Mouse (Mus musculus): ENCODE data around the gene Cldn14. TPM values are rescaled to one million over a fixed set of nuclear protein-coding genes. Genes with fewer than 3 reads are reported as not detected.
A peak's percentile ranks its signal among the peaks of the same experiment; 100 is the strongest.

Cldn14 gene
- total RNA-seq, 1 experiment, result 0.36 TPM

DNA sequence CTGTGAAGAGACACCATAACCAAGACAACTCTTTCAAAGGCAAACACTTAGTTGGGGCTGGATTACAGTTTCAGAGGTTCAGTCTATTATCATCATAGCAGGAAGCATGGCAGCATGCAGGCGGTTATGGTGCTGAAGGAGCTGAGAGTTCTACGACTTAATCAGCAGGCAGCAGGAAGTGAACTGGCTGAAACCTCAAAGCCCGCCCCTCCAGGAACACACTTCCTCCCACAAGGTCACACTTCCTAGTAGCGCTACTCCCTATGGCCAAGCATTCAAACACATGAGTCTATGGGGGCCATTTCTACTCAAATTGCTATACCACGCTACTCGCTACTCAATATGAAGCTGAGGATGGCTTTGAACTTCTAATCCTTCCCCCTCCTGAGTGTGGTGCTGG, 31.1 kb downstream of the Cldn14 start:
- in situ Hi-C loops (cut with MboI; ENCODE audit: low sequenced_read_pairs in 2 of 2, unreplicated experiment in 2 of 2), result no loop called here
- no peak for DNase-seq (ENCODE audit: low read depth, low spot score)
- no peak for TF ChIP-seq ZNF384 (IDR thresholded peaks at IDR 0.05; ENCODE audit: low read depth, low read length)
- no peak for TF ChIP-seq ZC3H11A (IDR thresholded peaks at IDR 0.05; ENCODE audit: borderline replicate concordance, low read depth, low read length)
- TF ChIP-seq MAFK (IDR thresholded peaks at IDR 0.05; ENCODE audit: insufficient read depth, low read depth, low read length), result no peak
- no peak for TF ChIP-seq HCFC1 (IDR thresholded peaks at IDR 0.05; ENCODE audit: borderline replicate concordance, insufficient read depth, low read length)
- Histone ChIP-seq H3K4me3 (ENCODE audit: insufficient read depth in 1 of 2, low read depth in 1 of 2, low read length in 2 of 2, poor library complexity in 1 of 2, severe bottlenecking in 1 of 2) (no peak overlapping the region), H3K9ac (ENCODE audit: insufficient read depth, low read depth, low read length, poor library complexity, severe bottlenecking) (no peak overlapping the region), H3K36me3 (ENCODE audit: control insufficient read depth, insufficient read depth, low read length, poor library complexity, severe bottlenecking) (no peaks in the 10 kb centered on the region), H3K27ac (ENCODE audit: insufficient read depth, low read depth, low read length, poor library complexity, severe bottlenecking) (no peak overlapping the region), H3K9me3 (ENCODE audit: control insufficient read depth, insufficient read depth, low read depth, low read length) (no peaks in the 10 kb centered on the region), H3K4me1 (ENCODE audit: control insufficient read depth in 2 of 2, insufficient read depth in 2 of 2, low read length in 2 of 2, poor library complexity in 1 of 2) (peaks cover 0 to 18% of the 10 kb centered on the region in 2 experiments; a peak in 3 of 4 replicates)

DNA sequence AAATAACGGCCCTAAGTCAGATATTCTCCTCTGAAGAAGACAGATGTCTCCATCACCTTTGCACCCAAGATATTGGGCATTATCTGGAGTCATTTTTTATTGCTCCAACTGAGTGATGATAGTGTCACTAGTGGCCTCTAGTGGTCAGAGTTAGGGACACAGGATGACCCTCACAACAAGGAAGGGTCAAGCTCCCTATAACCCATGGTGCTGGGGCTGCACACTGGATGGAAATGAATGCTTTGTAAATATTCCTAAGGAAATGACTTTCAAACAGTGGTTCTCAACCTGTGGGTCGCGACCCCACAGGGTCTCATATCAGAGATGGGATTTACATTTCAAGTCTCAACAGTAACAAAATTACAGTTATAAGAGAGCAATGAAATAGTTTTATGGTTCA, 31.7 kb downstream of the Cldn14 start:
- no peak overlapping the region for H3K9ac ChIP-seq (ENCODE audit: insufficient read depth, low read depth, low read length, poor library complexity, severe bottlenecking)
- in situ Hi-C loops (cut with MboI; ENCODE audit: low sequenced_read_pairs in 2 of 2, unreplicated experiment in 2 of 2), result no loop called here
- H3K36me3 ChIP-seq (ENCODE audit: control insufficient read depth, insufficient read depth, low read length, poor library complexity, severe bottlenecking), result no peaks in the 10 kb centered on the region
- no peak overlapping the region for H3K27ac ChIP-seq (ENCODE audit: insufficient read depth, low read depth, low read length, poor library complexity, severe bottlenecking)
- no peak overlapping the region for H3K4me3 ChIP-seq (ENCODE audit: insufficient read depth in 1 of 2, low read depth in 1 of 2, low read length in 2 of 2, poor library complexity in 1 of 2, severe bottlenecking in 1 of 2)
- TF ChIP-seq CHD2 (IDR thresholded peaks at IDR 0.05; ENCODE audit: low read depth, low read length) (peak; percentile 87), ZNF384 (IDR thresholded peaks at IDR 0.05; ENCODE audit: low read depth, low read length) (no peak)
- DNase-seq (ENCODE audit: low read depth, low spot score), result no peak
- H3K9me3 ChIP-seq (ENCODE audit: control insufficient read depth, insufficient read depth, low read depth, low read length), result no peaks in the 10 kb centered on the region
- peaks cover 0 to 15% of the 10 kb centered on the region in 2 experiments; a peak in 3 of 4 replicates for H3K4me1 ChIP-seq (ENCODE audit: control insufficient read depth in 2 of 2, insufficient read depth in 2 of 2, low read length in 2 of 2, poor library complexity in 1 of 2)

DNA sequence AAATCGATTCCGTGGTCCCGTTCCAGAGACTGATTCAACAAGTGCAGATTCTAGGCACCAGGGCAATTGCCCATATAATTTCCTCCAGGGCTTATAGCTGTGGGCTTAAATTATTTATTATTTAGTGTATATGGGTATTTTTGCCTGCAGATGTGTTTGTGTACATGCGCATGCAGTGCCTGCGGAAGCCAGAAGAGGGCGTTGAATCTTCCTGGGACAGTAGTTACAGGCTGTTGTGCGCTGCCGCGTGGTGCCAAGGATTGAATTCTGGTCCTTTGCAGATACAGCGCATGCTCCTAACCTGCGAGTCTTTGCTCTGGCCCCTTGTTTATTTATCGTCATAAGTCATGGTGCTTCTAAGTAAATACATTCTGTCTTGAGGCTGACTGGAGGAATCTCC, 33.2 kb downstream of the Cldn14 start:
- no peak for TF ChIP-seq ZC3H11A (IDR thresholded peaks at IDR 0.05; ENCODE audit: borderline replicate concordance, low read depth, low read length)
- TF ChIP-seq ZNF384 (IDR thresholded peaks at IDR 0.05; ENCODE audit: low read depth, low read length), result no peak
- TF ChIP-seq HCFC1 (IDR thresholded peaks at IDR 0.05; ENCODE audit: borderline replicate concordance, insufficient read depth, low read length), result no peak
- TF ChIP-seq CHD2 (IDR thresholded peaks at IDR 0.05; ENCODE audit: low read depth, low read length), result no peak
- no peak for TF ChIP-seq MAFK (IDR thresholded peaks at IDR 0.05; ENCODE audit: insufficient read depth, low read depth, low read length)
- in situ Hi-C loops (cut with MboI; ENCODE audit: low sequenced_read_pairs in 2 of 2, unreplicated experiment in 2 of 2), result no loop called here
- peak overlapping the region; percentile 66 to 67 for H3K4me3 ChIP-seq (ENCODE audit: insufficient read depth in 1 of 2, low read depth in 1 of 2, low read length in 2 of 2, poor library complexity in 1 of 2, severe bottlenecking in 1 of 2)

DNA sequence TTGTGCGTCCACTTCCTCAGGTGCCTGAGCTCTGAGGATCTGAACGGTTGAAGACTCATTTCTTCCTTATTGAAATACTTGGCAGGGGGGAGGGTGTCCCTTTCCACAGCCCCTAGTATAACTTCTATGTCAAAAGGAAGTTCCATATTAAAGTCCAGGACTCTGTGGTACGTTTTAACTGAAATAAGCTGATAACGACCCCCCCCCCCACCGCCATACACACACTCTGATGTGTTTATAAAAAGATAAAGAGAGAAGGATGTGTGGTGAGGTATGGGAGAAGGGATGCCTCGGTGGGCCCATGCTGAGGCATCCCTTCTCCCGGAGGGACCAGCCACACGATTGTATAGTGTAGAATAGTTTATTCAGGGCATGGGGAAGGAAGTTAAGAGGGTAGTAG, 34.4 kb downstream of the Cldn14 start:
- no peak overlapping the region; the same call in 1 of the 2 replicates for H3K27ac ChIP-seq (ENCODE audit: insufficient read depth, low read depth, low read length, poor library complexity, severe bottlenecking)
- no peaks in the 10 kb centered on the region for H3K36me3 ChIP-seq (ENCODE audit: control insufficient read depth, insufficient read depth, low read length, poor library complexity, severe bottlenecking)
- TF ChIP-seq ZNF384 (IDR thresholded peaks at IDR 0.05; ENCODE audit: low read depth, low read length) (no peak), ZC3H11A (IDR thresholded peaks at IDR 0.05; ENCODE audit: borderline replicate concordance, low read depth, low read length) (no peak), CHD2 (IDR thresholded peaks at IDR 0.05; ENCODE audit: low read depth, low read length) (no peak), MAFK (IDR thresholded peaks at IDR 0.05; ENCODE audit: insufficient read depth, low read depth, low read length) (no peak), HCFC1 (IDR thresholded peaks at IDR 0.05; ENCODE audit: borderline replicate concordance, insufficient read depth, low read length) (no peak)
- no peaks in the 10 kb centered on the region for H3K9me3 ChIP-seq (ENCODE audit: control insufficient read depth, insufficient read depth, low read depth, low read length)
- no peak for DNase-seq (ENCODE audit: low read depth, low spot score)
- peak overlapping the region; percentile 66 to 67 for H3K4me3 ChIP-seq (ENCODE audit: insufficient read depth in 1 of 2, low read depth in 1 of 2, low read length in 2 of 2, poor library complexity in 1 of 2, severe bottlenecking in 1 of 2)
- H3K4me1 ChIP-seq (ENCODE audit: control insufficient read depth in 2 of 2, insufficient read depth in 2 of 2, low read length in 2 of 2, poor library complexity in 1 of 2), result peaks cover 0 to 12% of the 10 kb centered on the region in 2 experiments; a peak in 3 of 4 replicates
- in situ Hi-C loops (cut with MboI; ENCODE audit: low sequenced_read_pairs in 2 of 2, unreplicated experiment in 2 of 2), result no loop called here
- H3K9ac ChIP-seq (ENCODE audit: insufficient read depth, low read depth, low read length, poor library complexity, severe bottlenecking), result peak overlapping the region; percentile 81

More for the DNA sequence above, 33.2 kb downstream of the Cldn14 start:
- H3K9ac ChIP-seq (ENCODE audit: insufficient read depth, low read depth, low read length, poor library complexity, severe bottlenecking), result peak overlapping the region; percentile 57; the same call in 1 of the 2 replicates
- H3K36me3 ChIP-seq (ENCODE audit: control insufficient read depth, insufficient read depth, low read length, poor library complexity, severe bottlenecking), result no peaks in the 10 kb centered on the region
- H3K9me3 ChIP-seq (ENCODE audit: control insufficient read depth, insufficient read depth, low read depth, low read length), result no peaks in the 10 kb centered on the region
- peak overlapping the region; percentile 35; the same call in 1 of the 2 replicates for H3K27ac ChIP-seq (ENCODE audit: insufficient read depth, low read depth, low read length, poor library complexity, severe bottlenecking)
- peaks cover 0 to 15% of the 10 kb centered on the region in 2 experiments; a peak in 3 of 4 replicates for H3K4me1 ChIP-seq (ENCODE audit: control insufficient read depth in 2 of 2, insufficient read depth in 2 of 2, low read length in 2 of 2, poor library complexity in 1 of 2)
- peak; percentile 68 for DNase-seq (ENCODE audit: low read depth, low spot score)

DNA sequence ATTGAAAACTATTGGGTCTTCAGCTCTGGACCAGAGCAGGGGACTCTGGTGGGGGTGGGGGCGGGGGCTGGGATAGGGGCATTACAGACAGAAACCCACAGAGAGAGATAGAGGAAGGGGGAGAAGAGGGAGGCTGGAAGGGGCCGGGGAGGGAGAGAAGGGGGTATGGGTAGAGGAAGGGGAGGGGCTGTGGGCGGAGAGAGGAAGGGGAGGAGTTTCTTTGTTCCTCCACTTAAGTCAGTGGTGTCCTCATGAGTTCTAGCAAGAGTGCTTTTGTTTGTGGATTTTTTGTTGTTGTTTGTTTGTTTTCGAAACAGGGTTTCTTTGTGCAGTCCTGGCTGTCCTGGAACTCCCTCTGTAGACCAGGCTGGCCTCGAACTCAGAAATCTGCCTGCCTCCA, 35.1 kb downstream of the Cldn14 start:
- Histone ChIP-seq H3K9me3 (ENCODE audit: control insufficient read depth, insufficient read depth, low read depth, low read length) (no peaks in the 10 kb centered on the region), H3K4me3 (ENCODE audit: insufficient read depth in 1 of 2, low read depth in 1 of 2, low read length in 2 of 2, poor library complexity in 1 of 2, severe bottlenecking in 1 of 2) (peak overlapping the region; percentile 66 to 67), H3K9ac (ENCODE audit: insufficient read depth, low read depth, low read length, poor library complexity, severe bottlenecking) (peak overlapping the region; percentile 81), H3K36me3 (ENCODE audit: control insufficient read depth, insufficient read depth, low read length, poor library complexity, severe bottlenecking) (no peaks in the 10 kb centered on the region), H3K4me1 (ENCODE audit: control insufficient read depth in 2 of 2, insufficient read depth in 2 of 2, low read length in 2 of 2, poor library complexity in 1 of 2) (peaks cover 0 to 6% of the 10 kb centered on the region in 2 experiments; a peak in 3 of 4 replicates), H3K27ac (ENCODE audit: insufficient read depth, low read depth, low read length, poor library complexity, severe bottlenecking) (no peak overlapping the region)
- no peak for TF ChIP-seq CHD2 (IDR thresholded peaks at IDR 0.05; ENCODE audit: low read depth, low read length)
- TF ChIP-seq MAFK (IDR thresholded peaks at IDR 0.05; ENCODE audit: insufficient read depth, low read depth, low read length), result no peak
- no peak for TF ChIP-seq HCFC1 (IDR thresholded peaks at IDR 0.05; ENCODE audit: borderline replicate concordance, insufficient read depth, low read length)
- no peak for TF ChIP-seq ZNF384 (IDR thresholded peaks at IDR 0.05; ENCODE audit: low read depth, low read length)
- TF ChIP-seq ZC3H11A (IDR thresholded peaks at IDR 0.05; ENCODE audit: borderline replicate concordance, low read depth, low read length), result no peak
- DNase-seq (ENCODE audit: low read depth, low spot score), result peak; percentile 58
- in situ Hi-C loops (cut with MboI; ENCODE audit: low sequenced_read_pairs in 2 of 2, unreplicated experiment in 2 of 2), result no loop called here

All from ES-E14 (cell line).